Mouse (Mus musculus) heart, postnatal 25 days (tissue): ENCODE results near the gene Tmem267. TPM values are rescaled to one million over a fixed set of nuclear protein-coding genes. Genes with fewer than 3 reads are reported as not detected.
"Not testable (repeated sequence)": the region's sequence is repeated elsewhere in the genome, so short reads cannot be mapped to it uniquely, and the experiment has no call there.

Experiments used
- DNase-seq: peaks from one replicate; pipeline ENCODE4 v3.0.0; 2022; ENCODE audit warnings: low spot score
- intact Hi-C: fragments of 180-260 bp; cut with DNase I; formaldehyde crosslinking; loops from one replicate; pipeline ENCODE4 v1.15.1; 2025
- total RNA-seq, 2 experiments: library from RNA; stranded (reverse); gene quantifications; 2 replicates each; pipeline ENCODE4 v1.2.3; 2021

Tmem267 gene
- 10 to 100 TPM; 11.7 to 13.2 TPM for total RNA-seq

DNA sequence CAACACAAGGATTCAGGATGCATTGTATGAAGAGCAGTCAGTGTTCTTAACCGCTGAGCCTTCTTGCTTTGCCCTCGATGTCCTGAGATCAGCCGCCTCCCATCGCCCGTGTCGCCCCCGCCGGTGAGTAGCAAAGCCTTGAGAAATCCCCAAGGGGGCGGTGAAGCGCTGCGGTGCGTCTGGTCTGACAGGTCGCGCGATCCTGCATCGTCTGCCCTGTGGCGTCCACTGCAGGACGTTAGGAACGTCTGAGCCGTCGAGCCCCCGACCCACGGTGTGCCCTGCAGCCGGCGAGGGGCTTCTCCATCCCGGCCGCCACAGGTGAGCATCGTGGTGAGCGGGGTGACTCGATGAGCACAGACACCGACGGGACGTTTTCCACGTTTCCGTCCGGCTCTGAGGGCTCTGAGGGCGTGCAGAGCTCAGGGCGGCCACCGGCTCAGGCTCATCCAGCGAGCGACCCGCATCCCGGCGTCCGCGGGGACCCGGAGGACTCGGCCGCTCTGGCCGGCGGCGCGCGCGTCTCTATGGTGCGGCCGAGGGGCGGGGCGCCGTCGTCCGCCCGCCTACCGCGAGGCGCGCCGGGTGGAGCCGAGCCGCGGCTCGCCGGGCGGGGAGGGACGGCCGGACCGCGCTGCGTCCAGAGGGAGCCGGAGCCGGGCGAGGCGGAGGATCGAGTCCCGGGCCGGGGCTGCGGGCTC lies at the start of gene Tmem267, which contains the start of gene 3110070M22Rik:
Gene Tmem267, plus strand, starts transcription at position 160 of the 701 bp plus-strand sequence.
Gene 3110070M22Rik, minus strand, starts transcription at position 504 of the 701 bp plus-strand sequence.
- intact Hi-C loops = no loop called here
- DNase-seq = peak; percentile 64

DNA sequence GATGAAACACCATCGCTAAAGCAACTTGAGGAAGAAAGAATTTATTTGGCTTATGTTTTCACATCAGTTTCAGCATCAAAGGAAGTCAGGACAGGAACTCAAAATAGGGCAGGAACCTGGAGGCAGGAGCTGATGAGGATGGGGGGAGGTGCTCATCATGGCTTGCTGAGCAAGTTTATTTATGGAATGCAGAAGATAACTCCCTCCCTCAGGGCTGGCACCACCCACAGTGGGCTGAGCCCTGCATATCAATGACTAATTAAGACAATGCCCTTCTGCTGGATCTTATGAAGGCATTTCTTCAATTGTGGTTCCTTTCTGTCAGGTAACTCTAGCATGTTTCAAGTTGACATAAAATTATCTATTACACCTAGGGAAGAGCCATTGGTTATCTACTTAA lies 45.6 kb upstream of the Tmem267 start:
- intact Hi-C loops = no loop called here
- DNase-seq = no peak

GRCm38 (mm10) chr13:119453563-119453962 lies 34.3 kb upstream of the Tmem267 start:
- DNase-seq = no peak

DNA sequence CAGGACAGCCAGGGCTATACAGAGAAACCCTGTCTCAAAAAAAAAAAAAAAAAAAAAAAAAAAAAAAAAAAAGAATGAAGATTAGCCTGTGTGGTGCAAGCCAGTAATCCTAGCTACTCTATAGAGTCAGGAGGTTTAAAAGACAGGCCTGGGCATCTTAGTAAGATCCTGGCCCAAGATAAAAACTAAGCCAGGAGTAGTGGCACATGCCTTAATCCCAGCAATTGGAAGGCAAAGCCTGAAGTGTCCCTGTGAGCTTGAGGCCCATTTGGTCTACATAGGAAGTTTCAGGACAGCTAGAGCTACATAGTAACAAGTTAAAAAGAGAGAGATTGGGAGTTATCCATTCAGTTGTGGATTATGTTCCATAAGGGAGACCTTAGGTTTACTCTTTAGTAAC lies 32.8 kb upstream of the Tmem267 start:
- intact Hi-C loops = no loop called here
- DNase-seq = no peak

More at GRCm38 (mm10) chr13:119453563-119453962, 34.3 kb upstream of the Tmem267 start:
- intact Hi-C loops = no loop called here

DNA sequence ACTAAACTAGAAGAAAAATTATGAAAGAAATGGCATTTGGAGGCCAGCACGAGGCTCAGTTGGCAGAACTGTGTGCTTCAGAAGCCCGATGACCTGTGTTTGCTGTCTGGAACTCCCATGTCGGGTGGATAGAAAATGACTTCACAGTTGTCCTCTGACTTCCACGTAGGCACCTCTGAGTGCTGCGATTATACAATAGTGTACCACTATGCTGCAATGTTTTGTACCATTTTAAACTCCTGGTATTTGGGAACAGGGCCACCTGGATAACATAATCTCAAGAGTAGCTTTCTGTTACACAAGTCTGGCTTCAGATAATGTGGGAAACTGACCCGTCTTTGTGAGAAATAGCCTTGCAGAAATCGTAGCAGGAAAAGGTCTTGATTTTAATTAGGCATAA lies 31.5 kb upstream of the Tmem267 start:
- DNase-seq = no peak
- intact Hi-C loops = no loop called here

GRCm38 (mm10) chr13:119461900-119462595 lies 25.8 kb upstream of the Tmem267 start:
- no peak for DNase-seq
- intact Hi-C loops = loop anchor here (2.0 to 5.0 kb wide), 2 partner anchors 33 to 65 kb away; partner anchors contain the start of gene Paip1

DNA sequence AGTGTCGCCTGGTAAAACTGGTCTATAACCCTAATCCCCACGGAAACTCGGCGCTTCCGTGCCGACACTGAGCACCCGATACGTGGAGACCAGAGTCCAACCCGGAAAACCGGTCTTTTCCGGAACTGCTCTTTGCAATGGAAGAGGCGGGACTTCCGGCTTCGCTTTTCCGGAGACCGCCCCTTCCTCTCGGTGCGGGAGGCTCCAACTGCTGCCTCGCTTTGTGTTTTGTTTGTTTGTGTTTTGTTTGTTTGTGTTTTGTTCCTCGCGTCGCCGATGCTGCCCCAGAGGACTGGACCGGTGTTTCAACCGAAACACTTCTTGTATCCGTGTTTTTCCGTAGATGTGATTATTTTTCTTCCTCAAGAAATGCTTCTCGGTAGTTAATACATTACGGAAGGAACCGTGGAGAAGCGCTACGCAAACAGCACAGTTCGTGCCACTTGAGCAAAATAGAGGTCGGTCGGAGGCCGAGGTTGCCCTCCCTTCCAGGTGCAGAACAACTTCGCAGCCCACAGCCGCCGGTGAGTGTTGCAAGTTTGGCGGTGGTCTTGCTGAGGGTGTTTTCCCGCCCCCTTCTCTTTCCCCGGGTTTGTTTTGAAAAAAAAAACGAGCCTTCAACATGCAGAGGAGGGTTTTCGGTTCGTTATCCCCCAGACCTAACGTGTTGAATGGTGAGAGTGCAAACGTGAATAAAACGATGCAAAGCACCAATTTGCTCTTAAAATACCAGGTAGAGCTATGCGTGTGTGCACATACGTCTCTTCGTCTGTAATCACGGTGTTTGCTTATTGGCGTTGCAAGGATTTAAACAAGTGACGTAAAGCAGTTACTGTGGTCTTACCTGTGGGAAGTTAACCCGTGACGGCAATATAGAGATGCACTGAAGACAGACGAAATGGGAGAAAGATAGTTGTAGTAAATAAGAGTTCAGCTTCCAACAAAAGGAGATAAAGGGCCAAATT lies 25.0 kb upstream of the Tmem267 start, which contains the start of gene 4833420G17Rik:
Gene 4833420G17Rik, plus strand, starts transcription at position 173 of the 965 bp plus-strand sequence.
- intact Hi-C loops = loop anchor here (2.0 to 5.0 kb wide), 2 partner anchors 34 to 66 kb away; partner anchors contain the start of gene Paip1
- DNase-seq = peak; percentile 77

- intact Hi-C loops = no loop called here
- no peak for DNase-seq
Measured at GRCm38 (mm10) chr13:119476631-119477030, 11.2 kb upstream of the Tmem267 start.

- DNase-seq = no peak
- intact Hi-C loops = no loop called here
Measured at GRCm38 (mm10) chr13:119477789-119478188, 10.1 kb upstream of the Tmem267 start.

GRCm38 (mm10) chr13:119487354-119487753 lies 485 bp upstream of the Tmem267 start:
- intact Hi-C loops = no loop called here
- DNase-seq = no peak

DNA sequence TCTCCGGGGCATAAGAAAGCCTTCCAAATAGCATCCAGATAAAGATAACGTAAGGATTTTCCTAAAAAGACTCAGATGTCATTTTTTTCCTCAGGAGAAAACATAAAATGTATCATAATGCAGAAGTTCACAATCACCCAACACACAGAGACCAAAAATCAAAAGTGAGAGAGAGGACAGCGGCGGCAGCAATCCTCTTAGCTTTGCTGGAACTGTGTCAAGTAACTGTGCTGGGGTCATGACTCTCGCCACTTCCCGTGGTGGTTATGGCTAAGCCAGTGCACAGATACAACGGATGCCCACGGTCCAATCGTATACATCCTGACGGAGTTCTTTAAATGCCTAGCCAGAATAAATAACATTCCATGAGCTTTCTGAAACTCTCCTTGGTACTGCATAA lies 4.2 kb downstream of the Tmem267 start:
- DNase-seq, intact Hi-C loops: not testable (repeated sequence)

DNA sequence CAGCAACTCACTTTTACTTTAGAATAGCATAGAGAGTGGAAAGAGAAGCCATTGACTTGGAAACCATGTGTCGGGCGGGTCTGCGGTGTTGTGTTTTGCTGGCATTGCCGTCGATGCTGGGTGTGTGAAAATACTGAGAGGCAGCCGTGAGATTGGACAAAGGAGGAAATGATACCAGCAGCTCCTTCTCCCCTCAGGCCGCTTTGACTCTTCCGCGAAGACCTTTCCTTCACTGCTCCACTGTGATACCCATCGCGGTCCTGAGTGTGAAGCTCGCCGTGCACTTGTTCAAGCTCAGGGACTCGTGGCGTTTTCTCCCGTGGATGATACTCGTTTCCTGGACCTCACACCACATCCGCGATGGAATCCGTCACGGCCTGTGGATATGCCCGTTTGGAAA lies 7.1 kb downstream of the Tmem267 start:
- intact Hi-C loops, DNase-seq: not testable (repeated sequence)

DNA sequence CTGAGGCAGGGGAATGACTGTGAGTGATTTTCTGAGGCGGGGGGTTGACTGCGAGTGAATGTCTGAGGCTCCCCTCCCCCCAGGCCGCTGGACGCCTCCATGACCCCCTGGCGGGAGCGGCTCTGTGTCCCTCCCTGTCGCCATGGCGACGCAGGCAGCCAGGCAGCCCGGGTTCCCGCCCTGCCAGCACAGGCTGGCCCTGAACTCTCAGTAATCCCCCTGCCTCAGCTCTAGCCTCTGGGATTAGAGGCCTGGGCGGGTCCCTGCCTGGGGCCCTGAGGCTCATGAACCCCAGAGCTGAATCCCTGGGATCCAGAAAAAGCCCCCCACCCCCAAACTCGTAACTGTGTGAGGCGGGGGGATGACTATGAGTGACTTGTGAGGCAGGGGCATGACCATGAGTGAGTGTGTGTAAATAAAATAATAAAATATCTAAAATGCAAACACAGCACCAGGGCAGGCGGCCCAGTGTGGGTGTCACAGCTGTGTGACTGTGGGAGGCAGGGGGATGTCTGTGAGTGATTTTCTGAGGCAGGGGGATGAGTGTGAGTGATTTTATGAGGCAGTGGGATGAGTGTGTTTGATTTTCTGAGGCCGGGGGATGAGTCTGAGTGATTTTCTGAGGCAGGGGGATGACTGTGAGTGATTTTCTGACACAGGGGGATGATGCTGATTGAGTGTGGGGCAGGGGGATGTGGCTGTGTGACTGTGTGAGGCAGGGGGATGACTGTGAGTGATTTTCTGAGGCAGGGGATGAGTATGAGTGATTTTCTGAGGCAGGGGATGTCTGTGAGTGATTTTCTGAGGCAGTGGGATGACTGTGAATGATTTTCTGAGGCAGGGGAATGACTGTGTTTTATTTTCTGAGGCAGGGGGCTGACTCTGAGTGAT lies 108.7 kb downstream of the Tmem267 start:
- DNase-seq, intact Hi-C loops: not testable (repeated sequence)

DNA sequence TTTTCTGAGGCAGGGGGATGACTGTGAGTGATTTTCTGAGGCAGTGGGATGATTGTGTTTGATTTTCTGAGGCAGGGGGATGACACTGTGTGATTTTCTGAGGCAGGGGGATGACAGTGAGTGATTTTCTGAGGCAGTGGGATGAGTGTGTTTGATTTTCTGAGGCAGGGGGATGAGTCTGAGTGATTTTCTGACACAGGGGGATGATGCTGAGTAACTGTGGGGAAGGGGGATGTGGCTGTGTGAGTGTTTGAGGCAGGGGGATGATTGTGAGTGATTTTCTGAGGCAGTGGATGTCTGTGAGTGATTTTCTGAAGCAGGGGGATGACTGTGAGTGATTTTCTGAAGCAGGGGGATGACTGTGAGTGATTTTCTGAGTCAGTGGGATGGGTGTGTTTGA lies 110.6 kb downstream of the Tmem267 start:
- intact Hi-C loops, DNase-seq: not testable (repeated sequence)

DNA sequence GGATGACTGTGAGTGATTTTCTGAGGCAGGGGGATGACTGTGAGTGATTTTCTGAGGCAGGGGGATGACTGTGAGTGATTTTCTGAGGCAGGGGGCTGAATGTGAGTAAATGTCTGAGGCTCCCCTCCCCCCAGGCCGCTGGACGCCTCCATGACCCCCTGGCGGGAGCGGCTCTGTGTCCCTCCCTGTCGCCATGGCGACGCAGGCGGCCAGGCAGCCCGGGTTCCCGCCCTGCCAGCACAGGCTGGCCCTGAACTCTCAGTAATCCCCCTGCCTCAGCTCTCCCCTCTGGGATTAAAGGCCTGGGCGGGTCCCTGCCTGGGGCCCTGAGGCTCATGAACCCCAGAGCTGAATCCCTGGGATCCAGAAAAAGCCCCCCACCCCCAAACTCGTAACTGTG lies 111.2 kb downstream of the Tmem267 start:
- DNase-seq = peak; percentile 42
- intact Hi-C loops = not testable (repeated sequence)

- intact Hi-C loops, DNase-seq: not testable (repeated sequence)
Measured at GRCm38 (mm10) chr13:119599498-119599897, 111.7 kb downstream of the Tmem267 start.

- peak; percentile 46 for DNase-seq
- intact Hi-C loops = not testable (repeated sequence)
Measured at GRCm38 (mm10) chr13:119600166-119600565, 112.3 kb downstream of the Tmem267 start.

DNA sequence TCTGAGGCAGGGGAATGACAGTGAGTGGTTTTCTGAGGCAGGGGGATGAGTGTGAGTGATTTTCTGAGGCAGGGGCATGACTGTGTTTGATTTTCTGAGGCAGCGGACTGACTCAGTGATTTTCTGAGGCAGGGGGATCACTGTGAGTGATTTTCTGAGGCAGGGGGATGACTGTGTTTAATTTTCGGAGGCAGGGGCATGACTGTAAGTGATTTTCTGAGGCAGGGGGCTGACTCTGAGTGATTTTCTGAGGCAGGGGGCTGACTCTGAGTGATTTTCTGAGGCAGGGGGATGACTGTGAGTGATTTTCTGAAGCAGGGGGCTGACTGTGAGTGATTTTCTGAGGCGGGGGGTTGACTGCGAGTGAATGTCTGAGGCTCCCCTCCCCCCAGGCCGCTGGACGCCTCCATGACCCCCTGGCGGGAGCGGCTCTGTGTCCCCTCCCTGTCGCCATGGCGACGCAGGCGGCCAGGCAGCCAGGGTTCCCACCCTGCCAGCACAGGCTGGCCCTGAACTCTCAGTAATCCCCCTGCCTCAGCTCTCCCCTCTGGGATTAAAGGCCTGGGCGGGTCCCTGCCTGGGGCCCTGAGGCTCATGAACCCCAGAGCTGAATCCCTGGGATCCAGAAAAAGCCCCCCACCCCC lies 115.0 kb downstream of the Tmem267 start:
- intact Hi-C loops = not testable (repeated sequence)
- peak; percentile 33 for DNase-seq
